Mouse (Mus musculus) ES-E14 (cell line): ENCODE measurements around the gene Arl5a. TPM values are rescaled to one million over a fixed set of nuclear protein-coding genes. Genes with fewer than 3 reads are reported as not detected.

Source experiments
- DNase-seq: peaks from one replicate; pipeline ENCODE4 v3.0.0-alpha.2; 2013; ENCODE audit warnings: low read depth, low spot score
- H3K27ac ChIP-seq: 2 replicates; pipeline ENCODE4 v1.5.1; 2012; ENCODE audit warnings: low read depth, mild to moderate bottlenecking, low read length, moderate library complexity, mixed read lengths; ENCODE audit not compliant: poor library complexity, insufficient read depth, severe bottlenecking
- H3K36me3 ChIP-seq: 2 replicates; pipeline ENCODE4 v1.6.1; 2012; ENCODE audit warnings: mild to moderate bottlenecking, low read length, moderate library complexity, mixed read lengths; ENCODE audit not compliant: control insufficient read depth, poor library complexity, insufficient read depth, severe bottlenecking
- H3K4me1 ChIP-seq, 2 experiments: fragments of 150-350 bp in 1 of 2; sonication (generic) in 1 of 2; 2 replicates each; pipeline ENCODE4 v1.6.1; 2012; ENCODE audit warnings: low read length in 2 of 2, mild to moderate bottlenecking in 1 of 2, mixed read lengths in 1 of 2; ENCODE audit not compliant: control insufficient read depth in 2 of 2, insufficient read depth in 2 of 2, poor library complexity in 1 of 2
- H3K4me3 ChIP-seq, 2 experiments: fragments of 150-350 bp in 1 of 2; sonication (generic) in 1 of 2; 2 replicates each; pipeline ENCODE4 v1.5.1; 2012; ENCODE audit warnings: low read length in 2 of 2, low read depth in 1 of 2, mild to moderate bottlenecking in 1 of 2, mixed read lengths in 1 of 2; ENCODE audit not compliant: insufficient read depth in 1 of 2, poor library complexity in 1 of 2, severe bottlenecking in 1 of 2
- H3K9ac ChIP-seq: 2 replicates; pipeline ENCODE4 v1.6.1; 2012; ENCODE audit warnings: low read depth, mild to moderate bottlenecking, low read length, mixed read lengths; ENCODE audit not compliant: poor library complexity, insufficient read depth, severe bottlenecking
- H3K9me3 ChIP-seq: fragments of 150-350 bp; sonication (generic); 2 replicates; pipeline ENCODE4 v1.6.1; 2012; ENCODE audit warnings: low read depth, mild to moderate bottlenecking, low read length; ENCODE audit not compliant: control insufficient read depth, insufficient read depth
- CHD2 ChIP-seq: IDR thresholded peaks from 2 replicates; pipeline ENCODE4 v1.6.1; 2014; ENCODE audit warnings: mild to moderate bottlenecking, low read depth, low read length, inconsistent platforms
- HCFC1 ChIP-seq: IDR thresholded peaks from 2 replicates; pipeline ENCODE4 v1.6.1; 2012; ENCODE audit warnings: low read length, inconsistent platforms, borderline replicate concordance; ENCODE audit not compliant: insufficient read depth
- MAFK ChIP-seq: IDR thresholded peaks from 2 replicates; pipeline ENCODE4 v1.6.1; 2014; ENCODE audit warnings: mild to moderate bottlenecking, low read depth, low read length, inconsistent platforms; ENCODE audit not compliant: insufficient read depth
- ZC3H11A ChIP-seq: IDR thresholded peaks from 2 replicates; pipeline ENCODE4 v1.6.1; 2012; ENCODE audit warnings: low read depth, mild to moderate bottlenecking, inconsistent platforms, low read length, borderline replicate concordance
- ZNF384 ChIP-seq: IDR thresholded peaks from 2 replicates; pipeline ENCODE4 v1.6.1; 2012; ENCODE audit warnings: low read depth, low read length, inconsistent platforms
- in situ Hi-C, 2 experiments: fragments of 600-800 bp; cut with MboI; formaldehyde crosslinking; loops; one replicate each; pipeline ENCODE4 v1.15.1; 2025; ENCODE audit warnings: low sequenced_read_pairs in 2 of 2, inconsistent platforms in 1 of 2; ENCODE audit not compliant: unreplicated experiment in 2 of 2
- total RNA-seq: library from RNA; depleted of rRNA; stranded (reverse); fragments of 300-350 nt; gene quantifications from 2 replicates; pipeline ENCODE4 v1.2.3, GENCODE M21; 2012

Gene Arl5a
- total RNA-seq, 1 experiment: 22.6 TPM

- in situ Hi-C loops: no loop called here
- Histone ChIP-seq H3K4me3 (no peak overlapping the region), H3K27ac (no peak overlapping the region), H3K4me1 (peaks cover 3 to 5% of the 10 kb centered on the region in 2 experiments; a peak in 1 of 4 replicates), H3K9ac (no peak overlapping the region), H3K9me3 (no peaks in the 10 kb centered on the region), H3K36me3 (no peaks in the 10 kb centered on the region)
- DNase-seq: no peak
- TF ChIP-seq CHD2 (no peak), ZC3H11A (no peak), ZNF384 (no peak), HCFC1 (no peak), MAFK (no peak)
These were observed 50.0 kb downstream of the Arl5a start for GRCm38 (mm10) chr2:52374706-52375105.

- in situ Hi-C loops: no loop called here
- no peak overlapping the region for H3K9ac ChIP-seq
- DNase-seq: no peak
- no peaks in the 10 kb centered on the region for H3K9me3 ChIP-seq
- H3K4me3 ChIP-seq: no peak overlapping the region
- no peaks in the 10 kb centered on the region for H3K36me3 ChIP-seq
- no peak for TF ChIP-seq CHD2
- TF ChIP-seq MAFK: no peak
- TF ChIP-seq ZNF384: no peak
- TF ChIP-seq HCFC1: no peak
- no peak for TF ChIP-seq ZC3H11A
- H3K4me1 ChIP-seq: peaks cover 2 to 4% of the 10 kb centered on the region in 2 experiments; a peak in 1 of 4 replicates
- no peak overlapping the region for H3K27ac ChIP-seq
These were observed 52.2 kb downstream of the Arl5a start for GRCm38 (mm10) chr2:52372480-52372879.

GRCm38 (mm10) chr2:52372080-52372479 is 52.6 kb downstream of the Arl5a start:
- Histone ChIP-seq H3K4me1 (peaks cover 2 to 4% of the 10 kb centered on the region in 2 experiments; a peak in 1 of 4 replicates), H3K27ac (no peak overlapping the region), H3K9ac (no peak overlapping the region), H3K36me3 (no peaks in the 10 kb centered on the region), H3K9me3 (no peaks in the 10 kb centered on the region), H3K4me3 (no peak overlapping the region)
- TF ChIP-seq CHD2: no peak
- TF ChIP-seq ZNF384: no peak
- TF ChIP-seq MAFK: no peak
- no peak for TF ChIP-seq HCFC1
- TF ChIP-seq ZC3H11A: no peak
- in situ Hi-C loops: no loop called here
- no peak for DNase-seq

- Histone ChIP-seq H3K9me3 (no peaks in the 10 kb centered on the region), H3K27ac (no peak overlapping the region), H3K36me3 (no peaks in the 10 kb centered on the region), H3K9ac (no peak overlapping the region), H3K4me3 (no peak overlapping the region), H3K4me1 (peaks cover 2 to 4% of the 10 kb centered on the region in 2 experiments; a peak in 1 of 4 replicates)
- in situ Hi-C loops: no loop called here
- no peak for DNase-seq
- no peak for TF ChIP-seq HCFC1
- TF ChIP-seq ZC3H11A: no peak
- TF ChIP-seq MAFK: no peak
- no peak for TF ChIP-seq CHD2
- no peak for TF ChIP-seq ZNF384
These were observed 53.6 kb downstream of the Arl5a start for GRCm38 (mm10) chr2:52371066-52371465.

GRCm38 (mm10) chr2:52369622-52370021 is 55.1 kb downstream of the Arl5a start:
- DNase-seq: no peak
- in situ Hi-C loops: no loop called here
- H3K9me3 ChIP-seq: no peaks in the 10 kb centered on the region

More at GRCm38 (mm10) chr2:52369622-52370021, 55.1 kb downstream of the Arl5a start:
- Histone ChIP-seq H3K27ac (no peak overlapping the region), H3K9ac (no peak overlapping the region), H3K36me3 (no peaks in the 10 kb centered on the region), H3K4me1 (peaks cover 2 to 4% of the 10 kb centered on the region in 2 experiments; a peak in 1 of 4 replicates), H3K4me3 (no peak overlapping the region)
- TF ChIP-seq HCFC1: no peak
- TF ChIP-seq ZNF384: no peak
- peak; percentile 89 for TF ChIP-seq MAFK
- no peak for TF ChIP-seq CHD2
- TF ChIP-seq ZC3H11A: no peak
